In the genomic region with DNA sequence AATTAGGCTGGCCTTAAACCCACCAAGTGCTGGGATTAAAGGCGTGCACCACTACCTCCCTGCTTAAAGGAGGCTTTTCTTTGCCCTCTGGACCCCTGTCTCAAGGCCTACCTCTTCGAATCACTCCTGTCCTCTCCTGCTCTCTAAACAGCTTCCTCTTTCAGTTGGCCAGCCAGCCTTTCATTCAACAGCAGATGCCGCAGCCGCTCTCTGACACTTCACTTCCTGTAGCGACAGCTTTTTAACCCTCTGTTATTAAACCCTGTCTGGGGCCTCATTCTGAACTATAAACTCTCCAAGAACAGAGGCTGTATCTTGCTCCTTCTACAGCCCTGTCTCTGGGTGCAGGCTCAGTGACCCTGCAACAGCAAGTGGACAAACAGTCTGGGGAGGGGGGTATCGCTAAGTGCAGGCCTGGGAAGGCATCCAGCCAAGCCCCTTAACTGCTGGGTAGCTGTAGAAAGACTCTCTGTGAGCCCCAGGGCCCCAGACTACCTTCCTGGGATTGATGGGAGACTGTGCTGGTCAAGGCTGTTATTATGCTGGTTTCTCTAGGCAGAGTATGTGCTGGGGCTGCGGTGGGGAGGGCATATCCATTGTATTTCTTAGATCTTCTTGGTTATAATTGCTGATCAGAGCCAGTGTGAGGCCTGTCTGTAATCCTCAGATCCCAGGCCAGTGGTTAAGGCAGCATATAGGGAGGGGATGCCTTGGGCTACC, we compare ENCODE assay signal across 9 mouse cellular contexts. TPM values are rescaled to one million over a fixed set of nuclear protein-coding genes. Genes with fewer than 3 reads are reported as not detected.
DNase-seq lines count a peak whose midpoint lies in the region; TF ChIP-seq lines count a peak whose summit lies in the region.
"Had no signal": no experiment of that assay in that cellular context is flagged by ENCODE, and none has a peak within 500 bp of the region (broad histone marks: within the 10 kb centered on the region; RNA-seq: fewer than 3 reads in every experiment).

No protein-coding gene starts in this region.

- H3K27ac ChIP-seq in left cerebral cortex, adult 2 months: peak overlapping the region; percentile 67
- peak overlapping the region; percentile 54 for H3K27ac ChIP-seq in kidney, adult 2 months (ENCODE audit: insufficient read depth, low read depth, low read length)
- peak overlapping the region; percentile 73 for H3K27ac ChIP-seq in spleen, adult 2 months (ENCODE audit: insufficient read depth, low read length)

- no peak for DNase-seq in left cerebral cortex, adult 2 months (ENCODE audit: extremely low spot score in 1 of 2, low spot score in 2 of 2)
- no peak for DNase-seq in left cerebral cortex, postnatal 4 days
- peak; percentile 41 for DNase-seq in heart, adult 8-10 months (ENCODE audit: low spot score)
- DNase-seq in kidney, adult 2 months: peak; percentile 60
- peak; percentile 70 for DNase-seq in lung, postnatal 10 days
- DNase-seq in spleen, adult 2 months (ENCODE audit: low read depth in 1 of 2, low spot score in 2 of 2): peak; percentile 52 to 69
- no peak for DNase-seq in left cerebral cortex, adult 18-20 months (ENCODE audit: low spot score in 2 of 2)
- DNase-seq in cerebellum, adult 11-12 months: no peak

- 43% methylated on average over 7 of the region's 7 CpGs for WGBS in kidney, adult 2 months
- 13% methylated on average over 7 of the region's 7 CpGs for WGBS in spleen, adult 2 months

- TF ChIP-seq CTCF in left cerebral cortex, adult 2 months (IDR thresholded peaks at IDR 0.05): no peak
- TF ChIP-seq CTCF in kidney, adult 2 months (conservative IDR thresholded peaks at IDR 0.05; ENCODE audit: insufficient read depth, insufficient read length, low read depth, low read length): no peak
- no peak for TF ChIP-seq CTCF in spleen, adult 2 months (IDR thresholded peaks at IDR 0.05; ENCODE audit: extremely low read depth, insufficient read depth, insufficient read length, insufficient replicate concordance)

- no peak for TF ChIP-seq POLR2A in kidney, adult 2 months (IDR thresholded peaks at IDR 0.05; ENCODE audit: low read depth, low read length)
- no peak for TF ChIP-seq POLR2A in spleen, adult 2 months (IDR thresholded peaks at IDR 0.05; ENCODE audit: low read depth, low read length)

- no peak overlapping the region for H3K4me3 ChIP-seq in left cerebral cortex, adult 2 months
- H3K4me3 ChIP-seq in kidney, adult 2 months (ENCODE audit: insufficient read depth, low read depth, low read length): no peak overlapping the region
- H3K4me3 ChIP-seq in spleen, adult 2 months (ENCODE audit: extremely low read depth, insufficient read depth, insufficient read length): no peak overlapping the region
- H3K4me3 ChIP-seq: myocyte had no signal

- intact Hi-C loops in left cerebral cortex, adult 2 months (cut with DNase I): loop anchor here (2.0 kb wide), 1 partner anchor 43 kb away; no protein-coding TSS in a partner anchor
- intact Hi-C loops in left cerebral cortex, postnatal 4 days (cut with DNase I): no loop called here

- H3K4me1 ChIP-seq in kidney, adult 2 months (ENCODE audit: control insufficient read depth, insufficient read depth, low read length): no peaks in the 10 kb centered on the region
- peaks cover 11% of the 10 kb centered on the region; the same call in 1 of the 2 replicates for H3K4me1 ChIP-seq in spleen, adult 2 months (ENCODE audit: control insufficient read depth, insufficient read depth, insufficient read length)

- no peaks in the 10 kb centered on the region for H3K27me3 ChIP-seq in kidney, adult 2 months (replicated peaks; ENCODE audit: control insufficient read depth, insufficient read depth, low read length)
- H3K27me3 ChIP-seq in spleen, adult 2 months (ENCODE audit: control insufficient read depth, insufficient read depth, low read length): no peaks in the 10 kb centered on the region

- H3K36me3 ChIP-seq in kidney, adult 2 months (ENCODE audit: control insufficient read depth, insufficient read depth, low read length): no peaks in the 10 kb centered on the region
- H3K36me3 ChIP-seq in spleen, adult 2 months (ENCODE audit: control insufficient read depth, insufficient read depth, low read length): no peaks in the 10 kb centered on the region

RNA-seq across cellular contexts. Expression of gene Pstpip1, which starts 13.7 kb away (rescaled TPM):
- total RNA-seq in left cerebral cortex, adult 2 months (2021): 1 to 10 TPM; 2.3 to 4.6 TPM
- 1 to 10 TPM; 1.0 to 1.2 TPM for total RNA-seq in left cerebral cortex, postnatal 4 days (2021)
- 1 to 10 TPM in 3 of 4 experiments, under 1 TPM in 1; 0.97 to 2.0 (median 1.1) TPM for total RNA-seq in heart, adult 8-10 months (2022)
- polyA plus RNA-seq in kidney, adult 2 months (2012; rRNA removed): 1.5 and 3.3 TPM in 2 replicates
- polyA plus RNA-seq in spleen, adult 2 months (2012; rRNA removed): 51.8 and 65.0 TPM in 2 replicates
- total RNA-seq in left cerebral cortex, adult 18-20 months (2021): 1 to 10 TPM; 2.3 to 2.8 TPM

RNA-seq across cellular contexts. Expression of gene Rcn2, which starts 34.4 kb away (rescaled TPM):
- total RNA-seq in left cerebral cortex, adult 2 months (2021): 100 to 1,000 TPM in 1 of 2 experiments, 10 to 100 TPM in 1; 98.6 to 101 TPM
- 100 to 1,000 TPM in 1 of 2 experiments, 10 to 100 TPM in 1; 94.0 to 102 TPM for total RNA-seq in left cerebral cortex, postnatal 4 days (2021)
- total RNA-seq in heart, adult 8-10 months (2022): 10 to 100 TPM; 30.5 to 33.8 (median 31.8) TPM
- 24.4 and 39.9 TPM in 2 replicates for polyA plus RNA-seq in kidney, adult 2 months (2012; rRNA removed)
- polyA plus RNA-seq in spleen, adult 2 months (2012; rRNA removed): 27.6 and 41.9 TPM in 2 replicates
- 100 to 1,000 TPM in 1 of 2 experiments, 10 to 100 TPM in 1; 99.8 to 108 TPM for total RNA-seq in left cerebral cortex, adult 18-20 months (2021)

Comparison
In these comparisons a context has a peak if more than half of its experiments do, and no peak if none do; other contexts are left out.
1. DNase-seq: peak in heart, adult 8-10 months (single experiment), kidney, adult 2 months (single experiment), lung, postnatal 10 days (single experiment) and spleen, adult 2 months (2 of 2); none in left cerebral cortex, adult 2 months (0 of 2), left cerebral cortex, postnatal 4 days (single experiment), left cerebral cortex, adult 18-20 months (0 of 2) and cerebellum, adult 11-12 months (single experiment).
2. Peak in every context shown above with its lines, with median percentiles within 50 percentile points of each other: H3K27ac ChIP-seq.